Mouse (Mus musculus) liver, adult 2 months (tissue): ENCODE data around the gene Pdzk1ip1.

Experiments used
- CTCF ChIP-seq: fragments of 200-500 bp; IDR thresholded peaks from 2 replicates; pipeline ENCODE4 v1.5.1; 2011; ENCODE audit warnings: low read depth, low read length, control low read depth
- POLR2A ChIP-seq: fragments of 200-500 bp; IDR thresholded peaks from 2 replicates; pipeline ENCODE4 v1.6.1; 2011; ENCODE audit warnings: low read length, control low read depth; ENCODE audit not compliant: insufficient read depth; ENCODE audit errors: extremely low read depth

GRCm38 (mm10) chr4:115093331-115093864 is 4.9 kb downstream of the Pdzk1ip1 start:
- no peak for TF ChIP-seq POLR2A
- TF ChIP-seq CTCF = no peak
